Mouse (Mus musculus): ENCODE measurements around the gene Gcnt2. TPM values are rescaled to one million over a fixed set of nuclear protein-coding genes. Genes with fewer than 3 reads are reported as not detected.

Gcnt2 gene
- 1.5 and 2.1 TPM in 2 replicates for polyA plus RNA-seq (2015; fragmentation: Nextera tagmentation; extraction: Ambion mirVana)

GRCm38 (mm10) chr13:40859652-40860399, at the start of gene Gcnt2:
TSS of gene Gcnt2 (plus strand) at chr13:40859754.
- Histone ChIP-seq H3K36me3 (no peaks in the 10 kb centered on the region), H3K4me3 (peak within 1 kb of the TSS; percentile 24), H3K27me3 (no peaks in the 10 kb centered on the region), H3K9ac (no peak within 1 kb of the TSS), H3K27ac (no peak within 1 kb of the TSS), H3K4me1 (peaks cover 22% of the 10 kb centered on the region), H3K4me2 (replicated peaks) (peak within 1 kb of the TSS; percentile 56), H3K9me3 (no peaks in the 10 kb centered on the region)
- 32% methylated on average over 22 of the region's 22 CpGs for WGBS
- no peak; the same call in 1 of the 2 replicates for ATAC-seq (ENCODE audit: low FRiP score, low read depth)

DNA sequence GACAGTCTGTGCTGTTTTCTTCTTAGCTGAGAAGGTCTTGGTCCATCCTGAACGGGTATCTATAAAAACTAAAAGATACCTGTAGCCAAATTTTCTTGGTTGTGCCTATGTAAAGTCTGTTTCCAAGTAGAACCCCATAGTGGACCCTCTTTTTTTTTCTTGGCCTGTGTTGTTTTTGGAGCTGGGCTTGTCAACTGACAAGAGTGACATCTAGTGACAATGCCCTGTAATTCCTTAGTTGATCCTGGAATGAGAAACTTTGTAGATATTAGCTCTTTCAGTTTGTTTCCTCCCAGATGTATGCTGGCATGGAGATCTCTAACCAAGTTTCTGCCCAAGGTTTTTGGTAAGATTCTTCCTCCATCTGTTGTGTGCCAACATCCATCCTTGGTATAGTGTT, 38.9 kb upstream of the Gcnt2 start:
- no peak overlapping the region for H3K4me3 ChIP-seq
- H3K36me3 ChIP-seq: no peaks in the 10 kb centered on the region
- 49% methylated on average over 1 of the region's 1 CpGs for WGBS
- H3K27ac ChIP-seq: no peak overlapping the region
- H3K4me2 ChIP-seq (replicated peaks): no peak overlapping the region
- H3K4me1 ChIP-seq: no peaks in the 10 kb centered on the region
- no peaks in the 10 kb centered on the region for H3K9me3 ChIP-seq
- no peak overlapping the region for H3K9ac ChIP-seq
- H3K27me3 ChIP-seq: no peaks in the 10 kb centered on the region
- no peak for ATAC-seq (ENCODE audit: low FRiP score, low read depth)

DNA sequence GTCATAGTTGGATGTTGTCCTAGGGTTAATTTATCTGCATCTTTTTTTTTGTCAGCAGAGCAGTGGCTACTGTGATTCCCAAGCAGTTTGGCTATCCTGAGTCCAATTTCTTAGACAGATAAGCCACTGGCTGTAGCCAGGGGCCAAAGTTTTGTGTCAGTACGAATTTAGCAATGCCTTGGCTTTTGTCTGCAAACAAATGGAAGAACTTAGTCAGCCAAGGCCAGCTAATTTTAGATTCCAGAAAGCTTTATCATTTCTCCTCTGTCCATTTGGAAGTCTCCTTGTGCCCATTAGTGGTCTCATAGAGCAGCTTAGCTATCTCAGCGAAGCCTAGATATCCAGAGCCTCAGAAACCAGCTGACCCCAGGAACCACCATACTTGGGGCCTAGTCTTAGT, 37.6 kb upstream of the Gcnt2 start:
- no peaks in the 10 kb centered on the region for H3K27me3 ChIP-seq
- no peaks in the 10 kb centered on the region for H3K36me3 ChIP-seq
- WGBS: 74% methylated on average over 2 of the region's 2 CpGs
- no peak overlapping the region for H3K4me2 ChIP-seq (replicated peaks)
- H3K4me1 ChIP-seq: no peaks in the 10 kb centered on the region
- no peak overlapping the region for H3K27ac ChIP-seq
- H3K9ac ChIP-seq: no peak overlapping the region
- H3K4me3 ChIP-seq: no peak overlapping the region
- H3K9me3 ChIP-seq: no peaks in the 10 kb centered on the region
- ATAC-seq (ENCODE audit: low FRiP score, low read depth): no peak

DNA sequence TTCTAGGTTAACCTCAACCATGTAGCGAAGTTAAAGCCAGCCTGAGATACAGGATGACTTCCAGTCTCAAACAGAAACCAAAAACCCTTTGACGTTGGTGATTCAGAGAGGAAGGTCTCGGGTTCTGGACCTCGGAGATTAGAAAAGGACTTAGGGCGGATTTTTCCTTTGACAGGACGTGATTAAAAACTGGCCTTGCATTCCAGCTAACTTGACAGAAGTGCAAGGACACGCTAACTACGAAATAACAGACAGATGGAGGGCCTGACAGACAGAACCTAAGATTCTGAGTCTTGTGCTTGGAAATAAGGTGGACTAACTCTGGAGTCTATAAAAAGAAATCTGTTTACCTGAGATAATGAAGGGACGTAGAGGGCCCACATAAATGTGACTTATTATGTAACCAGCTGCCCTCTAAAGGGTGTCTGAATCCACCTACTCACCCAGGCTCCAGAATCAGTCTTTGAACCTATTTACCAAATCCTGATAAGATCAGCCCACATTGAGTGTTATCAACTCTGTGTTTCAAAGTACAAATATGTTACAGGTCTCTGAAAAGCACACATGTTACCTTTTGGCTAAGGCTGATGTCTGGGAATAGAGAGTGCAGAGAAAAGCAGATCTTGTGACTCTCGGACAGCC, 18.3 kb upstream of the Gcnt2 start:
- Histone ChIP-seq H3K4me2 (replicated peaks) (no peak overlapping the region), H3K4me1 (no peaks in the 10 kb centered on the region), H3K9ac (no peak overlapping the region), H3K4me3 (no peak overlapping the region), H3K9me3 (no peaks in the 10 kb centered on the region), H3K27me3 (no peaks in the 10 kb centered on the region), H3K36me3 (no peaks in the 10 kb centered on the region), H3K27ac (no peak overlapping the region)
- ATAC-seq (ENCODE audit: low FRiP score, low read depth): no peak
- 65% methylated on average over 10 of the region's 10 CpGs for WGBS

GRCm38 (mm10) chr13:40842141-40842540, 17.4 kb upstream of the Gcnt2 start:
- 35% methylated on average over 1 of the region's 1 CpGs for WGBS
- Histone ChIP-seq H3K9ac (no peak overlapping the region), H3K9me3 (no peaks in the 10 kb centered on the region), H3K4me1 (no peaks in the 10 kb centered on the region), H3K36me3 (no peaks in the 10 kb centered on the region), H3K4me3 (no peak overlapping the region), H3K4me2 (replicated peaks) (no peak overlapping the region), H3K27ac (no peak overlapping the region), H3K27me3 (no peaks in the 10 kb centered on the region)
- ATAC-seq (ENCODE audit: low FRiP score, low read depth): no peak

DNA sequence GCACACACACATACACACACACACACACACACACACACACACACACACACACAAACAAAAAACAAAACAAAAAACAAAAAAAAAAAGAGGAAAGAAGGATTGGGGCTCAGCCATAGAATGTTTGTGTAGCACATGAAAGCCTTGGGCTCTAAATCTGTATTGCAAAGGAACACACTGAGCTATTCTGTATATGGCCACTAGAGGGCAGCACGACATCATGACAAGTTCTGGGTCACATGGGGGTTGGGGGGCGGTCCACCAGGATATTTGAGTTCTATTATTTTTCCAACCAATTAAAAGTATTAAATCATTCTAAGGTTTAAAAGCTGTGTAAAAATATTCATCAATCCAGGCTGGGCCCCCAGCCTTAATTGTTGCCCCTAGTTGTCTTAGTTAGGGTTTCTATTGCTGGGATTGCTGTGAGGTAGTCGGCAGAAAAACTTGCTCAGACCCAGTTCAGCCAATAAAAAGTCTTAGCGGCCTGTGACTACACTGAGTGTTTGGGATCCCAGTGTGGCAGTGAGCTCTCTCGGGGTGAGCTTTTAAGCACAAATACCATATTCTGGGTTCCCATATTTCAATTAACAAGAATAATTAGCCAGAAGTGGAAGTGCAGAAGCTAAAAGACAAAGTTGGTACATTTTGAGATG, 16.0 kb upstream of the Gcnt2 start:
- no peak overlapping the region for H3K27ac ChIP-seq
- H3K36me3 ChIP-seq: no peaks in the 10 kb centered on the region
- no peak overlapping the region for H3K9ac ChIP-seq
- no peaks in the 10 kb centered on the region for H3K27me3 ChIP-seq
- ATAC-seq (ENCODE audit: low FRiP score, low read depth): no peak
- H3K9me3 ChIP-seq: no peaks in the 10 kb centered on the region
- H3K4me3 ChIP-seq: no peak overlapping the region
- WGBS: 13% methylated on average over 5 of the region's 5 CpGs
- peak overlapping the region; percentile 46 for H3K4me2 ChIP-seq (replicated peaks)
- no peaks in the 10 kb centered on the region for H3K4me1 ChIP-seq

DNA sequence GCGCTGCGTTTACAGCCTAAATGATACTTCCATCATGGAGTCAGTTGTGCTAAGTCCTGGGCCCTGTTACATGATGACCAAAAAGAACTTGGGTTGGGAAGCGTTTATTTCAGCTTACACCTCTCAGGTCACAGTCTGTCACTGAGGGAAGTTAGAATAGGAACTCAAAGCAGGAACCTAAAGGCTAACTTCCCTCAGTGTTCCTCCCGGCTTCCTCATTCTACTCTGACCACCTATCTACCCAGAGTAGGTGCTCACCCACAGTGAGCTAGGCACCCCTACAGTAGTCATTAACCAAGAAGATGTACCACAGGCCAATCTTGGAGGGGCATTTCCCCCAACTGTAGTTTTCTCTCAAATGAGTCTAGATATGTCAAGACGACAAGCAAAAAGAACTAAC, 15.4 kb upstream of the Gcnt2 start:
- no peak for ATAC-seq (ENCODE audit: low FRiP score, low read depth)
- 89% methylated on average over 5 of the region's 5 CpGs for WGBS
- H3K9ac ChIP-seq: no peak overlapping the region
- no peaks in the 10 kb centered on the region for H3K9me3 ChIP-seq
- H3K27me3 ChIP-seq: no peaks in the 10 kb centered on the region
- no peak overlapping the region for H3K27ac ChIP-seq
- no peaks in the 10 kb centered on the region for H3K4me1 ChIP-seq
- H3K36me3 ChIP-seq: no peaks in the 10 kb centered on the region
- no peak overlapping the region for H3K4me2 ChIP-seq (replicated peaks)
- no peak overlapping the region for H3K4me3 ChIP-seq

GRCm38 (mm10) chr13:40845951-40846350, 13.6 kb upstream of the Gcnt2 start:
- Histone ChIP-seq H3K9ac (no peak overlapping the region), H3K27ac (no peak overlapping the region), H3K4me1 (no peaks in the 10 kb centered on the region), H3K36me3 (no peaks in the 10 kb centered on the region), H3K4me3 (no peak overlapping the region), H3K4me2 (replicated peaks) (no peak overlapping the region), H3K9me3 (no peaks in the 10 kb centered on the region), H3K27me3 (no peaks in the 10 kb centered on the region)
- WGBS: 63% methylated on average over 6 of the region's 6 CpGs
- ATAC-seq (ENCODE audit: low FRiP score, low read depth): no peak

DNA sequence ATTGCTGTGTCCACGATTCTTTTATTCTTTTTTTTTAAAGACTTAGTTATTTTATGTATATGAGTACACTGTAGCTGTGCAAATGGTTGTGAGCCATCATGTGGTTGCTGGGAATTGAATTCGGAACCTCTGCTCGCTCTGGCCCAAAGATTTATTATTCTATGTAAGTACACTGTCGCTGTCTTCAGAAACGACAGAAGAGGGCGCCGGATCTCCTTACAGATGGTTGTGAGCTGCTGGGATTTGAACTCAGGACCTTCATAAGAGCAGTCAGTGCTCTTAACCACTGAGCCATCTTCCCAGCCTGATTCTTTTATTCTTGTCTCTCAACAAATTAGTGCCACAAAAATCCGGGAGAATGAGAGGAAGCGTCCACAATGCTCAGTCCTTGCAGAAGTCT, 13.2 kb upstream of the Gcnt2 start:
- no peak for ATAC-seq (ENCODE audit: low FRiP score, low read depth)
- 63% methylated on average over 9 of the region's 9 CpGs for WGBS

GRCm38 (mm10) chr13:40847898-40848297, 11.7 kb upstream of the Gcnt2 start:
- no peak overlapping the region for H3K27ac ChIP-seq
- H3K4me3 ChIP-seq: no peak overlapping the region
- H3K27me3 ChIP-seq: no peaks in the 10 kb centered on the region
- no peaks in the 10 kb centered on the region for H3K4me1 ChIP-seq
- ATAC-seq (ENCODE audit: low FRiP score, low read depth): no peak
- H3K36me3 ChIP-seq: no peaks in the 10 kb centered on the region
- no peak overlapping the region for H3K4me2 ChIP-seq (replicated peaks)
- no peak overlapping the region for H3K9ac ChIP-seq
- H3K9me3 ChIP-seq: no peaks in the 10 kb centered on the region
- 82% methylated on average over 4 of the region's 4 CpGs for WGBS

More for the DNA sequence above, 13.2 kb upstream of the Gcnt2 start:
- no peak overlapping the region for H3K4me2 ChIP-seq (replicated peaks)
- no peak overlapping the region for H3K4me3 ChIP-seq
- H3K27ac ChIP-seq: no peak overlapping the region
- H3K36me3 ChIP-seq: no peaks in the 10 kb centered on the region
- no peaks in the 10 kb centered on the region for H3K27me3 ChIP-seq
- no peaks in the 10 kb centered on the region for H3K9me3 ChIP-seq
- H3K9ac ChIP-seq: no peak overlapping the region
- no peaks in the 10 kb centered on the region for H3K4me1 ChIP-seq

DNA sequence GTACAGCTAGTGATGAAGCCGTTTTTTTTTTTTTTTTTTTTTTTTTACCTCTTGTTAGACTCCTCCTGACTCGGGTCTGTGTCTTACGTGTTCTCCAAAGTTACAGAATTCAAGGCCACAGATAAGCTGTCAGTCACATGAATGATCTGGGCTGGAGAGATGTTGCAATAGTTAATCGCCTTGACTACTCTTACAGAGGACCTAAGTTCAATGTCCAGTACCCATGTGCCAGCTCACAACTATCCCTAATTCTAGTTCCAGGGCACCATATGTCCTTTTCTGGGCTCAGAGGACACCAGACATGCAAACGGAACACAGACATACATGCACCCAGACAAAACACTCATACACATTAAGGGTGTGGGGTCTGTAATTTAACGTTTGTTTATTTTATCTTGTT, 8.9 kb upstream of the Gcnt2 start:
- H3K36me3 ChIP-seq: no peaks in the 10 kb centered on the region
- no peak overlapping the region for H3K27ac ChIP-seq
- 85% methylated on average over 6 of the region's 6 CpGs for WGBS
- 0 out of 2 replicates have a peak, but pooled peaks cover 3% of the 10 kb centered on the region for H3K4me1 ChIP-seq
- H3K9ac ChIP-seq: no peak overlapping the region
- no peaks in the 10 kb centered on the region for H3K9me3 ChIP-seq
- no peak for ATAC-seq (ENCODE audit: low FRiP score, low read depth)
- H3K4me2 ChIP-seq (replicated peaks): no peak overlapping the region
- no peaks in the 10 kb centered on the region for H3K27me3 ChIP-seq
- H3K4me3 ChIP-seq: no peak overlapping the region

GRCm38 (mm10) chr13:40851281-40851680, 8.3 kb upstream of the Gcnt2 start:
- Histone ChIP-seq H3K27ac (no peak overlapping the region), H3K27me3 (no peaks in the 10 kb centered on the region)
- 83% methylated on average over 7 of the region's 7 CpGs for WGBS

More at GRCm38 (mm10) chr13:40851281-40851680, 8.3 kb upstream of the Gcnt2 start:
- Histone ChIP-seq H3K36me3 (no peaks in the 10 kb centered on the region), H3K4me3 (no peak overlapping the region), H3K4me1 (0 out of 2 replicates have a peak, but pooled peaks cover 3% of the 10 kb centered on the region), H3K9me3 (no peaks in the 10 kb centered on the region), H3K9ac (no peak overlapping the region), H3K4me2 (replicated peaks) (no peak overlapping the region)
- no peak for ATAC-seq (ENCODE audit: low FRiP score, low read depth)

All from limb, embryonic 13.5 days (tissue).